Mouse (Mus musculus) adrenal gland (tissue): ENCODE data around the gene Sit1.
"Not testable (repeated sequence)": the region's sequence is repeated elsewhere in the genome, so short reads cannot be mapped to it uniquely, and the experiment has no call there.

ENCODE experiments used
- intact Hi-C: fragments of 180-260 bp; cut with DNase I; formaldehyde crosslinking; loops from one replicate; pipeline ENCODE4 v1.15.1; 2025

Gene Sit1

DNA sequence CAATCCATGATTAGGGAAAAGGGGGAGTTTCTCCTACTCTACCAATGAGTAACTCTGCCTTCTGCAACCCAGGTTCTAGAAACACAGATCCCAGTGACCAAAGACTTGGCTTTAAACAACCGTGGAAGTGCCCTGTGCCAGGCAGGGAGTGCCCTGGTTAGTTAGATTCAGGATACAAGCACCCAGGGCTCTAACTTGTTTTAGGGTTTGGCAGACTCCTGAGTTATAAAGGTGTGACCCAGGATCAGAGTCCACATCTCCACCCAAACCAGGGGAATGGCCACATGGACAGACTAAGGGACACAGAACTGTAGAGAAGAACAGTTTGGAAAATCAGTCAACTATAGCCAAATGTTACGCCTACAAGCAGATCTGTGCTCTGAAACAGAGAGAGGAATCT, 19.5 kb upstream of the Sit1 start:
- intact Hi-C loops: no loop called here

DNA sequence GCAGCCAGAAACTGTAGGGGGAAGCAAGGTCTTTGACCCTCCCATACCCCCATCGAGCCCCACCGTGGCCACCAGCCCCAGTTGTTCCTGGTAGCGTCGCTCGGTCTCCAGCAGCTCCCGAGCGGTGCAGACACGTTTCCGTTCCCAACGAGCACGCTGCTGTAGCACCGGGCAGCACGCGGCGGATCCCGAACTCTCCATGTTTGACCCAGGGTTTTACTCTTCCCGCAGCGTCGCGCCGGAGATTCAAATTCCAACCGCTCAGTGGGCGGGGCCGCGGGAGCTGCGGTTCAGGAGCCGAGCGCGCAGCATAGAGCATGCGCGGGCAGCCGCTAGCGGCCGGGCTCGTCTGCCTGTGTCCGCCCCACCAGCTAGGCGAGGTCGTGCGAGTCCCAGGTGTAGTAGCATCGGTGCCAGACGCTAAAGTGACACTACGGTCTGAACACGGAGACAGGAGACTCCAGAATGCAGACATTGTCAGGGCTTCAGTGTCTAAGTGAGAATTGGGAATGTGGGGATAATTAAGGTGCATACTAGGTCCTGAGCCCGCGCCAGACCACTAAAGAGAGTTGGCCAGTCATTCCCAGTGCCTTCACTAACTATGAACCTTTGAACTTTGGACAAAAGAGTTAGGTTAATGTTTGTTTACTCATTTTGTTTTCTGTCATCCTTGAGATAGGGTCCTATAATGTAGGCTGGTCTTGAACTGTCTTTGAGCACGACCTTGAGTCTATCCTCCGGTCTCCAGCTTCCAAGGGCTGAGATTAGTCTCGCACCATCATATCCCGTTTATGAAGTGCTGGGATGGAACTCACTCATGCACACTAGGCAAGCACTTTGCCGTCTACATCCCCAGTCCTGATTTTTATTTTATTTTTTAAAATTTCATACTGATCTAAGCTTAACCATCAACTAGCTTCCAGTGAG, 16.1 kb upstream of the Sit1 start, which contains the start of gene Arhgef39:
Gene Arhgef39 (minus strand): TSS at position 289 of the 927 bp plus-strand sequence.
- intact Hi-C loops: no loop called here

DNA sequence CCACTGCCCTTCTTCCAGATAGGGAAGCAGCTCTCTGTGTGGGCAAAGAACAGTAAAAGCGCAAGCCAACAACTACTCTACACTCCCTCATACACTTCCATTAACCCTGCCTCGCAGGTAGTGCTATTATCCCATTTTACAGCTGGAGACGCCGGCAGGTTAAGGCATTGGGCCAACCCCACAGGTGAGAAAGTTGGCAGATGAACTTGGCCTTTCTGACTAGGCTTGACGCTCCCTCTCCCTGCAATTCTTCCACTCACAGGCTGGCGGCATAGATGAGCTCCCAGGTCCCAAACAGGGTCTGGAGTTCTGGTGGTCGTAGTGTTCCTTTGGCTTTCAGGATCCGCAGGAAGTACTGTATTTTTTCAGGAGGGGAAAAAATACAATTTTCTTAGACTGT, 15.4 kb upstream of the Sit1 start:
- intact Hi-C loops: no loop called here

DNA sequence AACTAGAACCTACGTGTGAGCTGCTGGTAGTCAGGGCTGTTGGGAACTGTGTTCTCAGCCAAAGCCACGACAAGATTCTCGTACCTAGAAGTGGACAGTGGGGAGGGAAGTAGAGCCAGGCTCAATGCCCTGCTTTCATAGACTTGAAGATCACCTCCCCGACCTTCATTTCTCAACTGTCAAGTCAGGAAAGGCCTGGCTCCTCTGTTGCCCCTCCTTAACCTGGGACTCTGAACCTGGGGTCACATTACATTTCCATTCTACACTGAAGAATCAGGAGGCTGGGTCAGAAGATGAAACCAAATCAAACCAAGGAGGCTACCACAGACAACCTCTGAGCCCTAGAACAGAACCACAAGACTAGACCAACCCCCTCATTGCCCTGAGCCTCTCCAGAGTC, 14.4 kb upstream of the Sit1 start:
- intact Hi-C loops: no loop called here

DNA sequence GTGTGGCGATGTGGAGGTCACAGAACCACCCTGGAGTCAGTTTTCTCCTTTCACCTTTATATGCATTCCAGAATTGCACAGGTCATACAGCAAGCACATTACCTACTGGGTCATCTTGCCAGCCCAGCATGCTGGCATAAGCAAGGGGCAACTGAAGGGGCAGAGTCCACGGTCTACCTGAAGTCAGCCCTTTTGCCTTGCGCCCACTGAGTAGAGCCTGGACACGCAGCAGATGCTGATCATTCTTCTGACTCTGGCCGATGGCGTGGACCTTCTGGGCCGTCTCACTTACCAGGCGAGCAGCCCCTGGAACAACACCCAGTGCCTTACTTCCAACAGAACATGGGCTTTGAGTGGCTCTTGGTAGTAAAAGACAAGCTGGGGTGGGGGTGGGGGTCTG, 13.9 kb upstream of the Sit1 start:
- intact Hi-C loops: no loop called here

DNA sequence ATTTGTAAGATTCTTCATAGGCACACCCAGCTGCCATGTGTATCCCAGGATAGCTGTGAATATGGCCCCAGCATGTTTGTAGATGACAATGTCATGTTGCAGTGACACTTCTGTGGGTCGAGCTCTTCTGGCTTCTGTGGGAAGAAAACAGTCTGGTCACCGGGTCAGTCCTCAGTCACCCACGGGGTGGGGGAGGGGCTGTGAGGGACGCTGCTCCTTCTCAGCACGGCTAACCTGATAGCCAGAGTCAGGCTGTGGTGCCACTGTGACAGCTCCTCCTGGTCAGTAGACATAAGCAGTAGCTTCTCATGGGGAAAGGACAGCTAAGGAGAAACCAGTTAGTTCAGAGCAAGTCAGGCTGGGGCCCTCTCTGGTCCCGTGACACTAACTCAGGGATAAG, 13.1 kb upstream of the Sit1 start:
- intact Hi-C loops: no loop called here

DNA sequence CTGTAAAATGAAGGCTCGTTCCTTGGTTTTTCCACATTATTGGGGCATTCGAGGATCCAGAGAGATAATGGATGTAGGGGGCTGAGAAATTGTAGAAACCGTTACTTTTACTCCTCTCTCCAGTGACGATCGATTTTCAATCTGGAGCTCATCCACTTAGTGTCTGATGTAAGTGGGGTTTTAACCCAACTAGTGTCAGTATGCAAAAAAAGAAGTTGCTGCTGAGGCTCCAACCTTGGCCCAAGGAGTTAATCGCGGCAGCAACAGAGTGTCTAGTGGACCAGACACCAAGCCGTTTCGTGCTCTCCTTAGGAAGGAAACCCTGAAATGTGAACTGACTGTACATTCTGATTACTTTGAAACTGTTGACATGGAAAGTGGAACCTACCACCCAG, 10.3 kb upstream of the Sit1 start:
- intact Hi-C loops: no loop called here

DNA sequence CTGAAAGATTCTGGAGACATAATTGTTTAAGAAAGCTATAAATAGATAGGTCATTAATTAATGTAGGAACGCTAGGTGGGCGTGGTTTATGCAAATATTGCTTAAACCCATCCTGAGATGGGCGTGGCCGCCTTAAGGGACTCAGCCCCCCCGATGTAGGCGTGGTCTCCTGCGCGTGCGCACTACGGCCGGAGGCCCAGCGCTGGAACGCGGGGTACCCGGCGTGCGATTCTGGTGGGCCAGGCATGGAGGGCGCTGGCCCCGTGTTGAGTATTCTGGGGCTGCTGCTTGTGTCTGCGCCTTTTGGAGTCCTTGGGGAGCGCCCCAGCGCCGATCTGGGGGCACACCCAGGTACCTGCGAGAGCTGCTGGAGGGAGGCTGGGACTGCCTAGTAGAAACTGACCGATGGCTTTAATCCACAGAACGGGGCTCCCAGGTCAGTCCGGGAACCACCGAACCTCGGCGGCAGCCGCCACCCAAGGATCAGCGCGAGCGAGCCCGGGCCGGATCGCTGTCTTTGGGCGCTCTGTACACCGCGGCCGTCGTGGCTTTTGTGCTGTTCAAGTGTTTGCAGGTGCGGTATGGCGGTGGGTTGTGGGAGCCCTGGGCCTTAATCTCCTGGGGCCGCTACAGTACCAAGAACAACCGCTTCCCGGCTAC, 9.8 kb upstream of the Sit1 start:
- intact Hi-C loops: no loop called here

GRCm38 (mm10) chr4:43492821-43493185, 9.3 kb upstream of the Sit1 start, which contains the start of gene Ccdc107:
Gene Ccdc107, plus strand, starts transcription at chr4:43492900.
- intact Hi-C loops: no loop called here

DNA sequence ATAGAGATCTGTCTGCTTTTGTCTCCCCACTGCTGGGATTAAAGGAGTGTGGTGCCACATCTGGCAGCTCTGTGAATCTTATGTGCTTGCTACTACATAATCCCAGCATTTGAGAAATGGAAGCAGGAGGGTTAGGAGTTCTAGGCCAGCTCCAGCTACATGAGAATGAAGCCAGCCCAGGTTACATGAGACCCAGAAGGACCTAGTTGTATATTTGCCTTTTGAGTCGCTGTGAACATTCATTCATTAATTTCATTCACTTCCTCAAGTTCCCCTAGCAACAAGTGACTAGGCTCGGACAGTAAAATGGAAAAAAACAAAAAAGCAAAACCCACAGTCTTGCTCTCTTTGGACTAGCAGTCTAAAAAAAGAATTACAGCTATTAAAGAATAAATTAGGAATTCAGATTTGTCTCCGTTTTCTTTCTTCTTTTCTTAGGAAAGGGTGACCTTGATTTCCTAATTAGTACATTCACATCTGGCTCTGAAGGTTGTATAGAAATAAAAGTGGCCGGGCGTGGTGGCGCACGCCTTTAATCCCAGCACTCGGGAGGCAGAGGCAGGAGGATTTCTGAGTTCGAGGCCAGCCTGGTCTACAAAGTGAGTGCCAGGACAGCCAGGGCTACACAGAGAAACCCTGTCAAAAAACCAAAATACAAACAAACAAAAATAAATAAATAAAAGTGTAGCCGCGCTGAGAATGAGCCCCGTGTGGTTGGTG, 8.7 kb upstream of the Sit1 start:
- intact Hi-C loops: no loop called here

GRCm38 (mm10) chr4:43490801-43491200, 7.3 kb upstream of the Sit1 start:
- intact Hi-C loops: no loop called here

DNA sequence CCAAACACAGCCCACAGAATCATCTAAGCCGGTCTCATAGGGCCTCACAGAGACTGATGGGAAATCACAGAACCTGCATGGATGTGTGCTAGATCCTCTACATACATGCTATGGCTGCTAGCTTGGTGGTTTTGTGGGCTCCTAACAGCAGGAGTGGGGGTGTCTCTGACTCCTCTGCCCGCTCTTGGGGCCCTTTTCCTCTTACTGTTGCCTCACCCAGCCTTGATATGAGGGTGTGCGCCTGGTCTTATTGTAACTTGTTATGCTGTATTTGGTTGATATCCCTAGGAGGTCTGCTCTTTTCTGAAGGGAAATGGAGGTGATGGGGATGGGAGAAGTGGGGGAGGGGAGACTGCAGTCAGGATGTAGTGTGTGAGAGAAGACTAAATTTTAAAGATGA, 6.1 kb upstream of the Sit1 start:
- intact Hi-C loops: no loop called here

GRCm38 (mm10) chr4:43485666-43486065, 2.1 kb upstream of the Sit1 start:
- intact Hi-C loops: not testable (repeated sequence)

DNA sequence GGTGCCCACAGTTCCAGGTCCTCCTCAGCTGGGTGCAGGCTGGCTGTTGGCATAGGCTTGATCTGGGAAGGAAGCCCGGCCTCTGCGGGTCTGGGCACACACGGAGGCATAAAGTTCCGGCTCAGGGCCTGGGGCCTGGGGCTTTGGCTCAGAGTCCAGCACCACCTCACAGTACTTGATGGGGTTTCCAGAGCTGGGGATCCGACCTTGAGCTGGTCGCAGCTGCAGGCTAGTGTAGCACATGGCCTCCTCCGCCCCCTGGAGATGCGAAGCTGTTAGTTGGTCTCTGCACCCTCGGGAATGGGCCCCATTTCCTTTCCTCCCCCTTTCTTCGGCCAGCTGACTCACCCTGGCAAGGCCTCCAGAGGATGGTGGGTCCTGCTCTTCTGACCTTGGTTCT, 943 bp downstream of the Sit1 start:
- intact Hi-C loops: no loop called here

DNA sequence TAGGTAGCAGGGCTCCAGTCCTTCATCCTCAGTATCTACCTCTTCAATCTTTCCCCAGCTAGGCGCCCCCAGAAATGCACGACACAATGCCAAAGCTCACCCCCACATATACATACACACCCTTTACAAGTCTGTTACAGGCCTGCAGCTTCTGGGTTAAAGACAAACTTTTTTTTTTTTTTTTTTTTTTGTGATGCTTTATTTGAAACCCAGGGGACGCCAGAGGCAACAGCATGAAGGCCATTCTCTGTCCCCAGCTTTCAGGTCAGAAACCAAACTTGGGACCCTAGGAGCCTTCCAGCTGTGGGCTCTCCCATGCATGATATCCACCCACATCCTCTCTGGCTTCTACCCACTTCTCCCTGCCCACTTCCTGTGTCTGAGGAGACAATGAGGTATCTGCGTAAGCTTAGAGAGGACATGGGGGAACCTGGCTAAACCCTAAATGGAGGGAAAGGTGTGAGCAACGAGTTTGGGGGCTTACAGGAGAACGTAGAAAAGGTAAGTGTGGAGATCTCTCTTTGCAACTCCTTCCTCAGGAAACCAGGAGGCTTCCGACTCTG, 1.6 kb downstream of the Sit1 start:
- intact Hi-C loops: no loop called here

DNA sequence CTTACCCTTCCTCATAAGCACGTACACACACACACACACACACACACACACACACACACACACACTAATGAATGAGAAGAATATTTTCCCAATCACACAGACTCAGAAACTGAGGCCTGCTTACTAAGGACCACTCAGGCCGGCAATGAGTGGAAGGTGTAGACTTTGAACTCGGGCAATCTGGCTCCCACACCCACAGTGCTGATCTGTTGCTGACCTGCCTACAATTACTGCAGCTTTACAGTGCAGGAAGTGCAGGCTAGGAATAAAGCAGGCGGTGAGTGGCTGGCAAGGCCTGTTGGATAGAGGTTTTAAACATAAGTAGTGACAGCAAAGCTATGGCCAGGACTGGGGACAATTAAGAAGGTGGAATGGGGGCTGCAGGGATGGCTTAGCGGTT, 2.5 kb downstream of the Sit1 start:
- intact Hi-C loops: no loop called here

- intact Hi-C loops: loop anchor here (2.0 kb wide), 1 partner anchor 36 kb away; no protein-coding TSS in a partner anchor
Measured at GRCm38 (mm10) chr4:43478906-43479832, 4.4 kb downstream of the Sit1 start.

DNA sequence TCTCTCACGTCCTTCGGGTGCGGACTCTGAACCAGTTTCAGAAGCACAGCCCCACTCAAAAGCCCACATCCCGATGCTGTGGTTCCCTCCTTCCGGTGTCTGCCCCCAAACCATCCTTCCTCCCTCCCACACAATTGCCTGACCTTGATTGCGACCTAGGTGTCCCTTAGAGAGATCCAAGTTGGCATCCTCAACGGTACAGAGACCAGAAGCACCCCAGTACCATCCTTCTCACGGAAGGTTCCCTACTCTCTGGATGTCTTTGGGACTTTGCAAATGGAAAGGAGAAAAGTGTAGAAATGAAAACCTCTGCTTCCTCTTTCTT, 5.0 kb downstream of the Sit1 start:
- intact Hi-C loops: loop anchor here (2.0 kb wide), 1 partner anchor 36 kb away; no protein-coding TSS in a partner anchor

GRCm38 (mm10) chr4:43477857-43478533, 5.5 kb downstream of the Sit1 start:
- intact Hi-C loops: loop anchor here (2.0 kb wide), 1 partner anchor 35 kb away; no protein-coding TSS in a partner anchor

GRCm38 (mm10) chr4:43476604-43477003, 6.9 kb downstream of the Sit1 start:
- intact Hi-C loops: no loop called here
